In the genomic region with DNA sequence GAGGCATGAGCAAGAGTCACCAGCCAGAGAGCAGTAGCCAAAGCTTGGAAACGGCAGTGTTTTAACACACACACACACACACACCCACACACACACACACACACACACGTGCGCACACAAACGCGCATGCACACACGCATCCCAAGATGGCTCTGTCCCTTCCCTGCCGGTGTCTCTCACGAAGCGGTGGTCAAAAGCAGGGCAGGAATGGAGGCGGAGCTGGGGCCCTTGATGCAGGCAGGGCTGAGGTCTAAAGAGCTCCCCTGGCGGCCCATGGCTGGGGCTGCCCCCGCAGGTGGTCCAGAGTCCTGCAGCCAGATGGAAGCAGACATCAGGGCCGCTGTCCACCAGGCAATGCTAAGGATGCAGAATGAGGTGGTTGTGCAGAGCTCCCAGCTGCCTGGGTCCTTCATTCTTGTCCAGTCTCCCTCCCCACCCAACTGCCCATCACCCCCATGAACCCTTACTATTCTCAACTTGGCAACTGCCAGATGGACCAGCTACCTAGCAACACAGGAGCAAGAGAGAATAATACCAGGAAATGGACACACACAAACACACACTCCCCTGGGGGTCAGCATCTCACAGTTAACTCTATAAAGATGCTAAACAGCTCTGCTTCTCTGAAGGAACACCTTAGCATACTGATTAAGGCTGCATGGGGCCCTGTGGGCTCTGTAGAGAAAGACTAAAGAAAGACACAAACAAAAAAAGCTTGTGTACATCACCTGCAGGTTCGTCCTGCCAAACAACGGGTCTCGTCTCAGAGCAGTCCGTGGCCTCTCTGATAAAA, we compare ENCODE assay signal across 8 mouse cellular contexts. TPM values are rescaled to one million over a fixed set of nuclear protein-coding genes. Genes with fewer than 3 reads are reported as not detected.
DNase-seq lines count a peak whose midpoint lies in the region; ATAC-seq and TF ChIP-seq lines count a peak whose summit lies in the region.

A gene (minus strand): TSS at position 209 of the 793 bp plus-strand sequence.

- peaks cover 34% of the 10 kb centered on the region for H3K4me1 ChIP-seq in neural tube, embryonic 15.5 days

- H3K4me2 ChIP-seq in neural tube, embryonic 15.5 days = peak within 1 kb of the TSS; percentile 67

- H3K27ac ChIP-seq in gastrocnemius, adult 2 months = no peak within 1 kb of the TSS
- H3K27ac ChIP-seq in neural tube, embryonic 15.5 days (replicated peaks) = peak within 1 kb of the TSS; percentile 93

- H3K9me3 ChIP-seq in neural tube, embryonic 15.5 days (replicated peaks) = no peaks in the 10 kb centered on the region

- ATAC-seq in neural tube, embryonic 15.5 days (ENCODE audit: low FRiP score) = peak; percentile 76

- no peaks in the 10 kb centered on the region for H3K36me3 ChIP-seq in neural tube, embryonic 15.5 days

- 6% methylated on average over 17 of the region's 17 CpGs for WGBS in neural tube, embryonic 15.5 days

- no peak for TF ChIP-seq CTCF in gastrocnemius, adult 2 months (IDR thresholded peaks at IDR 0.05)

- intact Hi-C loops in gastrocnemius, adult 2 months (cut with DNase I) = no loop called here
- intact Hi-C loops in gastrocnemius, postnatal 36 days (cut with DNase I) = no loop called here
- intact Hi-C loops in left cerebral cortex, postnatal 14 days (cut with DNase I) = loop anchor here (2.0 kb wide), 1 partner anchor 139 kb away; no protein-coding TSS in a partner anchor

- no peak for DNase-seq in gastrocnemius, adult 2 months
- no peak for DNase-seq in gastrocnemius, postnatal 36 days
- peak; percentile 88 for DNase-seq in ZHBTc4 (ENCODE audit: low read depth, low spot score)
- peak; percentile 64 to 80 for DNase-seq in frontal cortex, postnatal 36 days (ENCODE audit: low spot score in 2 of 2)
- peak; percentile 76 to 90 for DNase-seq in left cerebral cortex, postnatal 14 days (ENCODE audit: low spot score in 2 of 2)
- no peak for DNase-seq in urinary bladder, adult 2 months (ENCODE audit: low spot score)
- DNase-seq in thymus, postnatal 4 days = no peak

- peak within 1 kb of the TSS; percentile 25; the same call in 1 of the 2 replicates for H3K4me3 ChIP-seq in gastrocnemius, adult 2 months
- peak within 1 kb of the TSS; percentile 67 for H3K4me3 ChIP-seq in neural tube, embryonic 15.5 days (replicated peaks)

- H3K9ac ChIP-seq in neural tube, embryonic 15.5 days (replicated peaks) = peak within 1 kb of the TSS; percentile 77

- H3K27me3 ChIP-seq in neural tube, embryonic 15.5 days (replicated peaks) = no peaks in the 10 kb centered on the region

RNA-seq across cellular contexts. Expression of the gene that starts here (rescaled TPM):
- total RNA-seq in gastrocnemius, adult 2 months (2021) = under 1 TPM in 1 of 2 experiments, not detected in 1; 0.05 TPM
- total RNA-seq in gastrocnemius, postnatal 36 days (2021) = not detected
- total RNA-seq in left cerebral cortex, postnatal 14 days (2021) = 100 to 1,000 TPM; 135 to 155 TPM
- polyA plus RNA-seq in neural tube, embryonic 15.5 days (2015; fragmentation: Nextera tagmentation; extraction: Ambion mirVana) = 5.8 and 7.0 TPM in 2 replicates
- 0.04 and 0.12 TPM in 2 replicates for polyA plus RNA-seq in urinary bladder, adult 2 months (2012; rRNA removed)

Comparison
In these comparisons a context has a peak if more than half of its experiments do, and no peak if none do; other contexts are left out.
1. RNA of the gene that starts here (total RNA-seq): 135 to 155 TPM in left cerebral cortex, postnatal 14 days; not detected in gastrocnemius, postnatal 36 days and 0.05 TPM in gastrocnemius, adult 2 months; every median in the first group is over 100 times any median in the second.
2. DNase-seq: peak in ZHBTc4 (single experiment), frontal cortex, postnatal 36 days (2 of 2) and left cerebral cortex, postnatal 14 days (2 of 2); none in gastrocnemius, adult 2 months (single experiment), gastrocnemius, postnatal 36 days (0 of 2), urinary bladder, adult 2 months (single experiment) and thymus, postnatal 4 days (single experiment).